Mouse (Mus musculus) brain, adult 2 months (tissue): Measurements from ENCODE around the gene Xpo6.

Source experiments
- DNase-seq: peaks from one replicate; pipeline ENCODE4 v3.0.0; 2011; ENCODE audit warnings: low read depth, low spot score

Gene Xpo6

DNA sequence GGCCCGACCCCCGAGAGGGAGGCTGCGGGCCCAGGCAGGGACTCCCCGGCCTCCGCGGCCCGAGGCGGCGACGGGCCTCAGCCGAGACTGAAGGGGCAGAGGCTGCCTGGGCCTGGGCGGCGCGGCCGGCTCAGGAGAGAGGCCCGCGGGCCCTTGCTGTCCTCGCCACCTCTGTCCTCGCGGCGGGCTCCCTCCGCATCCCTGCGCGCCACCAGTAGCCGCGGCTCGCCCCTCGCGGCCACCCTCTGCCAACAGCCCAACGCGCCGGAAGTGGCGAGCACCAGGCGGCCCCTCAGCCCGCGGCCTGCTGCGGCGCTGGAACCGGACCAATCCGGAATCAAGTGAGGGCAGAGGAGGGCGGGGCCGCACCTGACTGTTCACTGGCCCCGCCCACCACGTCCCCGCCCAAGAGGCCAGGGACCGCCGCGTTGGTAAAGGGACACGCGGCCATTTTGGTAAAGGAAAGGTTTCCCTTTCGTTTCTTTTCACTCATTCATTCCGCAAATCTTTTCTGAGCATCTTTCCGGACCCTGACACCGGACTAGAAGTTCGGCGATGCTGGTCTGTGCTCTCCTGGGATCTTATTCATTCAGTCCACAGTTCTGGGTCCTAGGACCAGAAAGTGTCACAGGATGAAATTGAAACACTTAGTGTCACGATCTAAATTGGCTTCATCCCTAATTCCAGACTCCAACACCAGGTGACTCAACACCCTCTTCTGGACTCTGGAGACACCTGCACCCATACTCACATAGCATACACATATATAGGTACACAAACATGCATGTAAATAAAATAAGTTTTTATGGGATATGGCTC lies at the start of gene Xpo6:
TSS of gene Xpo6 (minus strand) at position 324 of the 819 bp plus-strand sequence.
- DNase-seq: peak; percentile 98

DNA sequence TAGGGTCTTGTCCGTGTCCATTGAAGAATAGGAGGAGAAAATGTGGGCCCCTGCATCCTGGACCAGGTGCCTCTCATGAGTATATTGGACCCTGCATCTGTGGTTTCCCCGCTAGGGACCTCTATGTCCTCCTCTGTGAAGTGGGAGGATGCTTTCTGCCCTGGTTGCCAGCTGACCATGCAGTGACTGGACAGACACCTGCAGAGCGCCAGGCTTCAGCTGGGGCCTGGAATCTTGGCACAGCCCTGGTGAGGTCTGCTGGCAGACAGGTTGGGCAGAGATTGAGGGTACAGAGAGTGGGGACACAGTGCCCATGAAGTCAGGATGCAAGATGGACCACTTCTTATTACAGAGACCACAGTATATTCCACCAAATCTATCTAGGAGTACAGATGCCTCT lies 49.7 kb upstream of the Xpo6 start:
- DNase-seq: peak; percentile 79

DNA sequence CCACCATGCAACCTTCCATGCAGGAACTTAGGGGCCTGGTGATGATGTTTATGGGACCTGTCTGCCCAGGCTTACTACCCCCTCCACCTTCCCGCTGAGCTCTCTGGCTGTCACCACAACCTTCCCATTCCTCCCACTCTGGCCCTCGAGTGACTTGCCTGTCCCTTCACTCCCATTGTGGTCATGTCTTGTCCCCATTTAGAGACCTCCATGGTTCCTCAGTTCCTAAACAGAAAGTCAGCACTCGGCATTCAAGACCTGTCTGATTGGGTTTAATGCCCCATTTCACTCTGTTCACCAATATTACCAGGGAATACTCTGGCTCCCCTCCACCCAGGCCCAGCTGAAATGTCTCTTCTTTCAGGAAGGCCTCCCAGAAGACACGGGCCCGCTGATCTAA lies 48.8 kb upstream of the Xpo6 start:
- no peak for DNase-seq

- DNase-seq: no peak
Observed at GRCm38 (mm10) chr7:126248641-126249141, 48.4 kb upstream of the Xpo6 start.

DNA sequence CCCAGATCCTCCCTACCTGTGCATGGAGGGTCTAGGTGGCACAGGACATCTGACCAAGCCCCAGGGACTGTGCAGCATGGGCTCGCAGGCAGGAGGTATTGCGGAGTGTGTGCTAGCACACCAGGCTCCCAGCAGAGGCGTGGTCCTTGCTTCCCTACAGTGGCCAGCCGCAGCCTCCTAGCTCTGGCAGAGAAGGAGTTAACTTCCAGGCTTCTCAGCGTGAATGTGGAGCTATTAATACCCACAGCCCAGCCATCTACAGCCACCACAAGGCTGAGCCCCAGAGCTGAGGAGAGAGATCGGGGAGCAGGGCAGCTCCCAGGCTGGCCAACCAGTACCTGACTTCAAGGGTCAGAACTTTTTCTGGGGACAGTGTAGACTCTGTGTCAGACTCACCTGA lies 47.8 kb upstream of the Xpo6 start:
- DNase-seq: peak; percentile 81

GRCm38 (mm10) chr7:126244168-126244750 lies 44.0 kb upstream of the Xpo6 start:
- peak; percentile 53 for DNase-seq

DNA sequence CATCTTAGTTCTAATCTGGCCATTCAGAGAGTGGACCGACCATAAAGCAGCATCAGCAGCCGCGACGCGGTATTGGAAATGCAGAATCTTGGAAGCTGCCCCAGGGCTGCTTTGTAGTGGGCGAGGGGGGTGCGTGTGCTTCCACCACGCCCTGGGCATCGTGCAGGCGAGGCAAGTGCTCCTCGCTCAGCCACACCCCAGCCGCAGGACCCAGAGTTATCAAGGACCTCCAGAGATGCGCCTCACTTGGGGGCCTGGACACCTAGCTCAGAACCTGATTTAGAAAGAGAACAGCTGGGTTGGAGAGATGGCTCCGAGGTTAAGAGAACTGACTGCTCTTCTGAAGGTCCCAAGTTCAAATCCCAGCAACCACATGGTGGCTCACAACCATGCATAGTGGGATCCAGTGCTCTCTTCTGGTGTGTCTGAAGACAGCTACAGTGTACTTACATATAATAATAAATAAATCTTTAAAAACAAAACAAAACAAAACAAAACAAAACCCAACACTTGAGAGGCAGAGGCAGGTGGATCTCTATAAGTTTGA lies 40.6 kb upstream of the Xpo6 start:
- no peak for DNase-seq

GRCm38 (mm10) chr7:126236794-126237192 lies 36.5 kb upstream of the Xpo6 start:
- DNase-seq: peak; percentile 87

GRCm38 (mm10) chr7:126236083-126236793 lies 35.9 kb upstream of the Xpo6 start:
- peak; percentile 84 for DNase-seq

DNA sequence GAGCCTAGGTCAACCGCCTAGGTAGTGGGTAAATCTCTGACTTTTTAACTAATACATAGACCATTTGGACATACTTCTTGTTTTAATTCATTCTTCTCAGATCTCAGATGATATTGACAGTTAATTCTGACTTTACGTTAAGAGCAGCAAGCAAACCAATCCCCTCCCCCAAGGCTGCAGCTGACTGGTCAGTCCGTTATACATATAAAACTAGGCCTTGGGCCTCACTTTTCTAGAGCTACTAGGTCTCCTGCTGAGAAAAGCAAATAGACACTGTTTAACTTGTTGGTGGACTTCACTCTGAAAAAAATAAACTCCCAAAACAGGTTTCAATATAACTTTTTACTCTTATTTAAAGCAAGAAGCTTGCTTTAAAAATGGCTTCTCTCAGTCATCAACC lies 34.3 kb upstream of the Xpo6 start:
- DNase-seq: no peak

DNA sequence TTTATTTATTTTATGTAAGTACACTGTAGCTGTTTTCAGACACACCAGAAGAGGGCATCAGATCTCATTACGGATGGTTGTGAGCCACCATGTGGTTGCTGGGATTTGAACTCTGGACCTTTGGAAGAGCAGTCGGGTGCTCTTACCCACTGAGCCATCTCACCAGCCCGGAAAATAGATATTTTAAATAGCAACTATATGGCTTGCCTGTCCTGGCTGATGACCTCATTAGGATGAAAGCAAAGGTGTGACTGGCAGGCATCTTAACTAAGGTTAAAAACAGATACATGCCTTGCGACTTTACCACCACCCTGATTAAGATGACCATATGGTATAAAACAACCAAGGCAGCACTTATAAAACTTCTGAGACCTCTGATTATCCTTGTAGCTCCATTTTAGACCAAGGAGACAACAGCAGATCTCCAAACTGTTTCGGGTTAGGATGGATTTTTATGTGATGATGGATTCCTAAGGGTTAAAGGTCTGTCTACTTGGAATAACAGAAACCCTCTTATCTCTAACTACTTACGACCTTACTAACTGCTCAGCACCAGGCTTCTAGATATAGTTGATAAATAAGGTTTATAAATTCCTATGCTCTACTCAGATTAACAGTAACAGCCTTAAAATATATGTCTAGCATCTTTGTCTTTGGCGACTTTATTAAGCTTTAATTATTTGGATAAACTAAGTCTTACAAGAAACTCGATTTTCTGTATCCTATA lies 32.2 kb upstream of the Xpo6 start:
- DNase-seq: no peak

DNA sequence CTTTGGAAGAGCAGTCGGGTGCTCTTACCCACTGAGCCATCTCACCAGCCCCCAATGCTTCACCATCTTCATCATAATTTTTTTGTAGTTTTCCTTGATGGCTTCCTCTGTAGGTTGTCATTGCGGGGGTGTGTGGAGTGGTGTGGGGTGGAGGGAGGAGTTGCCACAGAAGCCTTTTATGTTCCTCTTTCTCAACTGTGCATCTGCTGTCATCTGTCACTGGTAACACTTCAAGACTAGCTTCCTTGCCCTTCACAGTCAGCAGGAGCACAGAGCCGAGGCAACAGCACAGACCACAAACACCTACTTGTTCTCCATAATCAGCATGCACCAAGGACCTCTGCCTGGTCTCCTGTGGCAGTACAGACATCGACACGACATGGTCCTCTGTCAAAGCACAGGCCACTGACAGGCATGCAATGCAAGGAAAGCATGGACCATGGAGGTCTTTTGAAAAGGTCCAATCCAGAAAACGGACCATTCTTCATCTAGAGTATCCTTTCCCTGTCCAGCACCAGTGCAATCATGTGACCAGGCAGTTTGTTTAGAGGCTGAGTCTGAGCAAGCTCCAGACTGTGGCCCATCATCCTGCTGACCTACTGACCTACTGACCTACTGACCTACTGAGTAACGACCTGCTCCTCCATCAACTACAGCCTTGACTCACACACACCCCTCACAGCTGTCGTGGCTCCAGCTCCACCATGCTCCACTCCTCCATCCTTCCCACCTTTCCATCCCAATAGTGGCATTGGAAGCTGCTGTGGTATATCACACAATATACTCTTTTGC lies 30.3 kb upstream of the Xpo6 start:
- DNase-seq: peak; percentile 17

DNA sequence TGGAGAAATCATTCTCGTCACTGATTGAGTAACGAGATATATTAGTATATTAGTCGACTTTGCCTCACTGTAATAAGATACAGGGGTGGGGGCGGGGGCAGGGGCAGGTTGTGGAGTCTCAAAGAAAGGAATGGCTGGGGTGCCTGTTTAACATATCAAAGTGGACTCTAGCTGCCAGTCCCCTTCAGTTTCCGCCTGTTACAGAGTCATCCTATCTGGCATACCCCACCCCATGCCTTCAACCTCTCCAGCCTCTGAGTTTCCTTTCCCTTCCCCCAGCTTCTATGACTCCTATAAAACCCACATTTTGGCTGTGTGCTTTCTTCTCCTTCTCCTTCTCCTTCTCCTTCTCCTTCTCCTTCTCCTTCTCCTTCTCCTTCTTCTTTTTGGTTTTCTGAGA lies 25.8 kb upstream of the Xpo6 start:
- no peak for DNase-seq

DNA sequence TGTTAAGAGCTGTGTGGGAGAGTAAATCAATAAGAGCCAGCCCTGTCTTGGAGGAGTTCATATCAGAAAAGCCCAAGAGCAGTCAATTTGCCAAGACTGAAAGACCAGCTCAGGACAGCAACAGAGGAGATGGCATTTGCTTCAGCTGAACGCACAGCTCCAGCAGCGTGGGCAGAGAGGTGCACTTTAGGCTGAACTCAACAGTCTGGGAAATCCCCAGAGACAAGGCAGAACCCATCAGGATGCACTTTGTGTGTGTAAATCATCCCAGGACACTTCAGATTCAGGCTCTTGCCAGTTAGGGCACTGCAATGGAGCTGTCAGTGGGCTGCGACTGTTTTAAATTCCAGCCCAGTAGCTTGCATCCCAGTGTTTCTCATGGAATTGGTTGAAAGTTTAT lies 22.5 kb upstream of the Xpo6 start:
- no peak for DNase-seq

- DNase-seq: no peak
Observed at GRCm38 (mm10) chr7:126220611-126221010, 20.3 kb upstream of the Xpo6 start.

- no peak for DNase-seq
Observed at GRCm38 (mm10) chr7:126218311-126218710, 18.0 kb upstream of the Xpo6 start.

DNA sequence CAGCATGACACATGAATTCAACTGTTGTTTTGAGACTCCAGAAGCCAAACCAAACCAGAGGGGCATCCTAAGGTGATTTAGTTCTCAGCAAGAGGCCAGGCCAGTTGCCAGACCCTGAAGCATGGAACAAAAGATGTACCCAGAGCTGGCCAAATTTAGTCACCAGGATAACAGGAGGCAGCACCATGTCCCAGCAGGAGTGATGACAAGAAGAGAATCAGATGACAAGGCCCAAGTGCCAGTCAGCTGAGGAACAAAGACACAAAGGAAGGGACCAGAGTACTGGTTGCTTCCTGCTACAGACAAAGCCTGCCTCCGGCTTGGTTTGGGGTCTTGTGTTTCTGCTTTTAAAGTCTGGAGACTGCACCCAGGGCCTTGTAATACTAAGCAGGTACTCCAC lies 16.6 kb upstream of the Xpo6 start:
- peak; percentile 96 for DNase-seq

- no peak for DNase-seq
Observed at GRCm38 (mm10) chr7:126210856-126211255, 10.6 kb upstream of the Xpo6 start.

GRCm38 (mm10) chr7:126200997-126201345 lies 670 bp upstream of the Xpo6 start:
- no peak for DNase-seq

DNA sequence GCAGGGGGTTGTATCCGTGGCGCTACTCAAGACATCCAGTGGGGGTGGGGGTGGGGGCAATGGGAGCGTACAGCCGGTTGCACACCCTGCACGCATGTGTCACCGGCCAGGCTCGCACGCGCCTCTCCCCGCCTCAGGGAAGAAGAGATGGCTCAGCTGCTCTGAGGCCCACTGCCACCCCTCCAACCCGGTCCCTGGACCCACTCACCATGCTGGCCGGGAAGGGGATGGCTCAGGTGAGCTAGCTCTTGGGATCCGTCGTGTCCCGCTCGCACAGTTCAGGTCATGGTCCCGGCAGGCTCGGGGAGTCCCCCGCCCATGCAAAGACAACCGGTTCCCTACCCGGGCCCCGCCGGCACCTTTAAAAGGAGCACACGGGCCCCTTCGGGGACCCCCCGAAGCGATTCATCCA lies 604 bp downstream of the Xpo6 start:
- peak; percentile 68 for DNase-seq

GRCm38 (mm10) chr7:126198926-126199325 lies 1.4 kb downstream of the Xpo6 start:
- no peak for DNase-seq
